Mouse (Mus musculus): ENCODE results near the gene Uqcc2.

DNA sequence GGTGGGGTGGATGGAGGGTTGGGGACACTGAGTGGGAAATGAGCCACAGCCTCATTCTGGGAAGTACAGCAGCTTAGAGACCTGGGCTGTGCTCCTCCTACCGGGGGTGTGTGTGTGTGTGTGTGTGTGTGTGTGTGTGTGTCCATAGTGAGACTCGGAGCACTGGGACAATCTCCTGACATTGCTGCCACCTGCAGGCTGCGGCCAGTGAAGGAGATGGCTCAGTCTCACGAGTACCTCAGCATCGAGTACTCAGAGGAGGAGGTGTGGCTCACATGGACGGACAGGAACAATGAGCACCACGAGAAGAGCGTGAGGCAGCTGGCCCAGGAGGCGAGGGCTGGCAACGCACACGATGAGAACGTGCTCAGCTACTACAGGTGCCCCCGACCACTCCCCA is 38.0 kb downstream of the Uqcc2 start:
- peak; percentile 65; the same call in 1 of the 2 replicates for TF ChIP-seq CTCF (IDR thresholded peaks at IDR 0.05; ENCODE audit: borderline replicate concordance, insufficient read depth, low read depth, low read length)
- TF ChIP-seq POLR2A (IDR thresholded peaks at IDR 0.05; ENCODE audit: borderline replicate concordance, insufficient read depth, low read length), result no peak
